Mouse (Mus musculus) liver, adult 2 months (tissue): ENCODE data around the gene Disc1.

Experiments
- CTCF ChIP-seq: fragments of 200-500 bp; IDR thresholded peaks from 2 replicates; pipeline ENCODE4 v1.5.1; 2011; ENCODE audit warnings: low read depth, low read length, control low read depth
- POLR2A ChIP-seq: fragments of 200-500 bp; IDR thresholded peaks from 2 replicates; pipeline ENCODE4 v1.6.1; 2011; ENCODE audit warnings: low read length, control low read depth; ENCODE audit not compliant: insufficient read depth; ENCODE audit errors: extremely low read depth

- TF ChIP-seq CTCF (no peak), POLR2A (no peak)
Measured at GRCm38 (mm10) chr8:125166988-125167387, 113.0 kb downstream of the Disc1 start.
